Mouse (Mus musculus) neural tube, embryonic 13.5 days (tissue): Measurements from ENCODE around the gene Cemip. TPM values are rescaled to one million over a fixed set of nuclear protein-coding genes. Genes with fewer than 3 reads are reported as not detected.

Experiments
- ATAC-seq: fragments of 200-750 bp; cut with Nextera tagmentation; 2 replicates; pipeline ENCODE4 v1.8.0; 2017; ENCODE audit warnings: low read depth, mild to moderate bottlenecking, moderate TSS enrichment, moderate library complexity
- H3K27ac ChIP-seq: fragments of 300-500 bp; sonication (generic); replicated peaks from 2 replicates; pipeline ENCODE4 v1.5.1; 2015; ENCODE audit warnings: moderate library complexity, mild to moderate bottlenecking, inconsistent platforms
- H3K27me3 ChIP-seq: fragments of 300-500 bp; sonication (generic); 2 replicates; pipeline ENCODE4 v1.6.1; 2015; ENCODE audit warnings: mild to moderate bottlenecking, inconsistent platforms
- H3K36me3 ChIP-seq: fragments of 300-500 bp; sonication (generic); 2 replicates; pipeline ENCODE4 v1.6.1; 2015; ENCODE audit warnings: mild to moderate bottlenecking, inconsistent platforms
- H3K4me1 ChIP-seq: fragments of 300-500 bp; sonication (generic); replicated peaks from 2 replicates; pipeline ENCODE4 v1.6.1; 2015; ENCODE audit warnings: inconsistent platforms
- H3K4me2 ChIP-seq: fragments of 300-500 bp; sonication (generic); 2 replicates; pipeline ENCODE4 v1.6.1; 2015; ENCODE audit warnings: inconsistent platforms, mild to moderate bottlenecking, moderate library complexity
- H3K4me3 ChIP-seq: fragments of 300-500 bp; sonication (generic); 2 replicates; pipeline ENCODE4 v1.5.1; 2015; ENCODE audit warnings: mild to moderate bottlenecking, inconsistent platforms
- H3K9ac ChIP-seq: fragments of 300-500 bp; sonication (generic); 2 replicates; pipeline ENCODE4 v1.6.1; 2015; ENCODE audit warnings: moderate library complexity, mild to moderate bottlenecking, inconsistent platforms
- H3K9me3 ChIP-seq: fragments of 300-500 bp; sonication (generic); 2 replicates; pipeline ENCODE4 v1.6.1; 2016; ENCODE audit warnings: inconsistent platforms
- WGBS: fragments of 180-500 bp; shearing (Covaris S2); methylation state at CpG from one replicate; pipeline ENCODE4 v1.1.7; 2015; 5-methylcytosine and 5-hydroxymethylcytosine counted together
- polyA plus RNA-seq: library from polyadenylated mRNA; unstranded; fragments of >200 nt; fragmentation: Nextera tagmentation; extraction: Ambion mirVana; gene quantifications from 2 replicates; pipeline ENCODE4 v1.2.1, GENCODE M21; 2015

The Cemip gene
- polyA plus RNA-seq, 1 experiment from 2014 or later = 0.59 TPM

- no peaks in the 10 kb centered on the region for H3K36me3 ChIP-seq
- no peaks in the 10 kb centered on the region for H3K27me3 ChIP-seq
- H3K9ac ChIP-seq = no peak overlapping the region
- ATAC-seq = no peak
- H3K4me2 ChIP-seq = no peak overlapping the region
- H3K27ac ChIP-seq = no peak overlapping the region
- WGBS = 87% methylated on average over 4 of the region's 4 CpGs
- no peaks in the 10 kb centered on the region for H3K9me3 ChIP-seq
- no peaks in the 10 kb centered on the region for H3K4me1 ChIP-seq
- H3K4me3 ChIP-seq = no peak overlapping the region
Observed at GRCm38 (mm10) chr7:84044581-84045290, 41.6 kb downstream of the Cemip start.

- Histone ChIP-seq H3K9me3 (no peaks in the 10 kb centered on the region), H3K4me2 (no peak overlapping the region), H3K9ac (no peak overlapping the region), H3K4me1 (no peaks in the 10 kb centered on the region), H3K27me3 (no peaks in the 10 kb centered on the region), H3K36me3 (no peaks in the 10 kb centered on the region), H3K27ac (no peak overlapping the region), H3K4me3 (no peak overlapping the region)
- no peak for ATAC-seq
- 83% methylated on average over 1 of the region's 1 CpGs for WGBS
Observed at GRCm38 (mm10) chr7:84042726-84043125, 43.6 kb downstream of the Cemip start.

GRCm38 (mm10) chr7:84039856-84040522 lies 46.3 kb downstream of the Cemip start:
- no peak for ATAC-seq
- no peaks in the 10 kb centered on the region for H3K27me3 ChIP-seq
- H3K9ac ChIP-seq = no peak overlapping the region
- no peak overlapping the region for H3K27ac ChIP-seq
- no peak overlapping the region for H3K4me3 ChIP-seq
- H3K4me1 ChIP-seq = no peaks in the 10 kb centered on the region
- WGBS = 70% methylated on average over 8 of the region's 8 CpGs
- no peaks in the 10 kb centered on the region for H3K36me3 ChIP-seq
- H3K4me2 ChIP-seq = no peak overlapping the region
- no peaks in the 10 kb centered on the region for H3K9me3 ChIP-seq

- H3K27me3 ChIP-seq = no peaks in the 10 kb centered on the region
- no peak overlapping the region for H3K4me2 ChIP-seq
- H3K9me3 ChIP-seq = no peaks in the 10 kb centered on the region
- 93% methylated on average over 10 of the region's 10 CpGs for WGBS
- H3K4me1 ChIP-seq = no peaks in the 10 kb centered on the region
- H3K27ac ChIP-seq = no peak overlapping the region
- H3K36me3 ChIP-seq = no peaks in the 10 kb centered on the region
- no peak overlapping the region for H3K4me3 ChIP-seq
- H3K9ac ChIP-seq = no peak overlapping the region
- no peak for ATAC-seq
Observed at GRCm38 (mm10) chr7:84038642-84039041, 47.7 kb downstream of the Cemip start.

- Histone ChIP-seq H3K9me3 (no peaks in the 10 kb centered on the region), H3K4me2 (no peak overlapping the region), H3K9ac (no peak overlapping the region), H3K27me3 (no peaks in the 10 kb centered on the region), H3K36me3 (no peaks in the 10 kb centered on the region), H3K27ac (no peak overlapping the region), H3K4me3 (no peak overlapping the region), H3K4me1 (peaks cover 11% of the 10 kb centered on the region)
- 86% methylated on average over 1 of the region's 1 CpGs for WGBS
- ATAC-seq = no peak
Observed at GRCm38 (mm10) chr7:84032831-84033230, 53.5 kb downstream of the Cemip start.

- 47% methylated on average over 3 of the region's 3 CpGs for WGBS
Observed at GRCm38 (mm10) chr7:84029120-84029771, 57.1 kb downstream of the Cemip start.

GRCm38 (mm10) chr7:84028368-84028767 lies 57.9 kb downstream of the Cemip start:
- Histone ChIP-seq H3K4me2 (no peak overlapping the region), H3K27ac (no peak overlapping the region), H3K27me3 (no peaks in the 10 kb centered on the region), H3K36me3 (no peaks in the 10 kb centered on the region), H3K4me3 (no peak overlapping the region), H3K9me3 (no peaks in the 10 kb centered on the region), H3K4me1 (peaks cover 11% of the 10 kb centered on the region), H3K9ac (no peak overlapping the region)
- WGBS = 76% methylated on average over 4 of the region's 4 CpGs
- no peak for ATAC-seq

More at GRCm38 (mm10) chr7:84029120-84029771, 57.1 kb downstream of the Cemip start:
- Histone ChIP-seq H3K27ac (no peak overlapping the region), H3K4me3 (no peak overlapping the region), H3K4me1 (peaks cover 11% of the 10 kb centered on the region), H3K4me2 (no peak overlapping the region), H3K9me3 (no peaks in the 10 kb centered on the region), H3K9ac (no peak overlapping the region), H3K36me3 (no peaks in the 10 kb centered on the region), H3K27me3 (no peaks in the 10 kb centered on the region)
- ATAC-seq = peak; percentile 59

- WGBS = 77% methylated on average over 1 of the region's 1 CpGs
- Histone ChIP-seq H3K9ac (no peak overlapping the region), H3K4me2 (no peak overlapping the region), H3K36me3 (no peaks in the 10 kb centered on the region), H3K4me3 (no peak overlapping the region), H3K27me3 (no peaks in the 10 kb centered on the region), H3K27ac (no peak overlapping the region), H3K4me1 (peaks cover 11% of the 10 kb centered on the region), H3K9me3 (no peaks in the 10 kb centered on the region)
- no peak for ATAC-seq
Observed at GRCm38 (mm10) chr7:84026950-84027585, 59.2 kb downstream of the Cemip start.

- ATAC-seq = no peak
- no peaks in the 10 kb centered on the region for H3K36me3 ChIP-seq
- no peak overlapping the region for H3K4me3 ChIP-seq
- H3K9ac ChIP-seq = no peak overlapping the region
- no peaks in the 10 kb centered on the region for H3K9me3 ChIP-seq
- no peaks in the 10 kb centered on the region for H3K27me3 ChIP-seq
- H3K4me1 ChIP-seq = peaks cover 11% of the 10 kb centered on the region
- no peak overlapping the region for H3K4me2 ChIP-seq
- no peak overlapping the region for H3K27ac ChIP-seq
- WGBS = 85% methylated on average over 4 of the region's 4 CpGs
Observed at GRCm38 (mm10) chr7:84026090-84026489, 60.2 kb downstream of the Cemip start.

GRCm38 (mm10) chr7:84023466-84023865 lies 62.8 kb downstream of the Cemip start:
- 81% methylated on average over 6 of the region's 6 CpGs for WGBS
- no peaks in the 10 kb centered on the region for H3K4me1 ChIP-seq
- H3K36me3 ChIP-seq = no peaks in the 10 kb centered on the region
- no peak for ATAC-seq
- no peaks in the 10 kb centered on the region for H3K27me3 ChIP-seq
- no peak overlapping the region for H3K27ac ChIP-seq
- H3K9me3 ChIP-seq = no peaks in the 10 kb centered on the region
- no peak overlapping the region for H3K4me2 ChIP-seq
- no peak overlapping the region for H3K9ac ChIP-seq
- H3K4me3 ChIP-seq = no peak overlapping the region

GRCm38 (mm10) chr7:84022462-84022861 lies 63.8 kb downstream of the Cemip start:
- Histone ChIP-seq H3K27ac (no peak overlapping the region), H3K4me3 (no peak overlapping the region), H3K4me2 (no peak overlapping the region), H3K9me3 (no peaks in the 10 kb centered on the region), H3K27me3 (no peaks in the 10 kb centered on the region), H3K36me3 (no peaks in the 10 kb centered on the region), H3K9ac (no peak overlapping the region), H3K4me1 (no peaks in the 10 kb centered on the region; the same call in 1 of the 2 replicates)
- WGBS = 87% methylated on average over 3 of the region's 3 CpGs
- ATAC-seq = no peak

- Histone ChIP-seq H3K9me3 (no peaks in the 10 kb centered on the region), H3K4me1 (no peaks in the 10 kb centered on the region; the same call in 1 of the 2 replicates), H3K36me3 (no peaks in the 10 kb centered on the region), H3K27me3 (no peaks in the 10 kb centered on the region), H3K4me2 (no peak overlapping the region), H3K27ac (no peak overlapping the region), H3K4me3 (no peak overlapping the region), H3K9ac (no peak overlapping the region)
- ATAC-seq = no peak
Observed at GRCm38 (mm10) chr7:84019381-84019780, 66.9 kb downstream of the Cemip start.
